8 mouse cellular contexts compared by ENCODE assay signal in the genomic region with DNA sequence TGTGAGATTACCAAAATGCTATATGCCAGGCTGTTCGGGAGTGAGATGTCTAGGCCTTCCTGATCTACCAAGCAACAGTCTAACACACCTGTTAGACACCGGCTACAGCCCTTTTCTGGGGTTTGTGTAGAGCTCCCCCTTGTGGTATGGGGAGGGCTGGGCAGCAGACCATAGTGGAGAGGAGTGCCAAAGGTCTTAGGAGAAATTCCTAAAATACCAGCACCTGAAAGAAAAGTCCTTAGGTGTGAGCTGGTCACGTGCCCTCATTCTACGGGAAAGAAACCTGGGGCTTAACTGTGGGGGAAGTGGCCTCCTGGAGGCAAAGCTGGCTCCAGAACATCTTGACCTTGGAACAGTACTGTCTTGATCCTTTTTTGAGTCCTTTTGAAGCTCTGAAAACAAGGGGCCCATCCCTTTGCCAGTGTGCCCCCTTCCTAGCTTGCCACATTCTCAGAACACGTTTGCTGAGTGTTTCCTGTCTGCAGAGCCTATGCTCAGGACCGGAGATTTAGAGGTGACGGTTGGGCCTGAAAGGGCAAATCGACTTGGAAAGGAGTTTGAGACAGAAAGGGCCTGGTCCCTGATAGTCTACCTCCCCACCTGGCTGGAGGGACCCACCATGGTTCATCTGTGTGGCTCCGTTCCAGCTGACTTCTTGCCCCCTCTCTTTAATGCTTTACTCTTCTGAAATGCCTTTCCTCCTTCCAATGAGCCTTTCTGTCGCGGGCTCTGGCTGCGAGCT. TPM values are rescaled to one million over a fixed set of nuclear protein-coding genes. Genes with fewer than 3 reads are reported as not detected.
DNase-seq lines count a peak whose midpoint lies in the region; ATAC-seq lines count a peak whose summit lies in the region.

No protein-coding gene starts in this region.

- 52% methylated on average over 12 of the region's 12 CpGs for WGBS in forebrain, embryonic 13.5 days
- 51% methylated on average over 12 of the region's 12 CpGs for WGBS in forebrain, embryonic 12.5 days
- 39% methylated on average over 12 of the region's 12 CpGs for WGBS in heart, embryonic 12.5 days

- ATAC-seq in forebrain, embryonic 13.5 days: peak; percentile 41; the same call in 1 of the 2 replicates
- no peak for ATAC-seq in forebrain, embryonic 12.5 days (ENCODE audit: low FRiP score)
- no peak for ATAC-seq in heart, embryonic 12.5 days (ENCODE audit: insufficient number of reproducible peaks, low FRiP score)

- peak; percentile 97 for DNase-seq in R1 (ENCODE audit: low read depth, low spot score)
- peak; percentile 53 to 59 for DNase-seq in cerebellum, postnatal 36 days
- DNase-seq in kidney, postnatal 4 days: peak; percentile 76 to 84
- peak; percentile 83 for DNase-seq in lung, postnatal 25 days (ENCODE audit: low spot score)
- DNase-seq in spleen, postnatal 4 days (ENCODE audit: low spot score in 2 of 2): peak; percentile 55 to 76

- no peak overlapping the region for H3K4me2 ChIP-seq in forebrain, embryonic 13.5 days
- H3K4me2 ChIP-seq in forebrain, embryonic 12.5 days: no peak overlapping the region
- H3K4me2 ChIP-seq in heart, embryonic 12.5 days: no peak overlapping the region

- no peak overlapping the region for H3K4me3 ChIP-seq in forebrain, embryonic 13.5 days
- no peak overlapping the region for H3K4me3 ChIP-seq in forebrain, embryonic 12.5 days (replicated peaks)
- no peak overlapping the region for H3K4me3 ChIP-seq in heart, embryonic 12.5 days

- H3K27me3 ChIP-seq in forebrain, embryonic 13.5 days: no peaks in the 10 kb centered on the region
- no peaks in the 10 kb centered on the region for H3K27me3 ChIP-seq in forebrain, embryonic 12.5 days
- H3K27me3 ChIP-seq in heart, embryonic 12.5 days (replicated peaks): peaks cover 10% of the 10 kb centered on the region; the same call in 1 of the 2 replicates

- H3K9me3 ChIP-seq in forebrain, embryonic 13.5 days (replicated peaks): no peaks in the 10 kb centered on the region
- no peaks in the 10 kb centered on the region for H3K9me3 ChIP-seq in forebrain, embryonic 12.5 days
- H3K9me3 ChIP-seq in heart, embryonic 12.5 days (replicated peaks): no peaks in the 10 kb centered on the region

- no peak overlapping the region for H3K9ac ChIP-seq in forebrain, embryonic 13.5 days
- no peak overlapping the region for H3K9ac ChIP-seq in forebrain, embryonic 12.5 days
- no peak overlapping the region for H3K9ac ChIP-seq in heart, embryonic 12.5 days

- no peaks in the 10 kb centered on the region for H3K36me3 ChIP-seq in forebrain, embryonic 13.5 days (ENCODE audit: poor library complexity, severe bottlenecking)
- H3K36me3 ChIP-seq in forebrain, embryonic 12.5 days (replicated peaks): no peaks in the 10 kb centered on the region
- H3K36me3 ChIP-seq in heart, embryonic 12.5 days: peaks cover 40% of the 10 kb centered on the region

- H3K27ac ChIP-seq in forebrain, embryonic 13.5 days: no peak overlapping the region
- H3K27ac ChIP-seq in forebrain, embryonic 12.5 days: no peak overlapping the region
- H3K27ac ChIP-seq in heart, embryonic 12.5 days (ENCODE audit: poor library complexity, severe bottlenecking): peak overlapping the region; percentile 62

- peaks cover 14% of the 10 kb centered on the region for H3K4me1 ChIP-seq in forebrain, embryonic 13.5 days
- H3K4me1 ChIP-seq in forebrain, embryonic 12.5 days: no peaks in the 10 kb centered on the region; the same call in 1 of the 2 replicates
- peaks cover 12% of the 10 kb centered on the region for H3K4me1 ChIP-seq in heart, embryonic 12.5 days (replicated peaks)

RNA-seq across cellular contexts. Expression of gene Cmtm5, which starts 3.5 kb away (rescaled TPM):
- polyA plus RNA-seq in forebrain, embryonic 13.5 days (2015; fragmentation: Nextera tagmentation; extraction: Ambion mirVana): 0.69 and 0.85 TPM in 2 replicates
- 1.4 and 2.0 TPM in 2 replicates for polyA plus RNA-seq in forebrain, embryonic 12.5 days (2016; fragmentation: Nextera tagmentation; extraction: Ambion mirVana)
- polyA plus RNA-seq in heart, embryonic 12.5 days (2016; fragmentation: Nextera tagmentation; extraction: Ambion mirVana): 0.57 and 0.89 TPM in 2 replicates

RNA-seq across cellular contexts. Expression of gene Il25, which starts 7.1 kb away (rescaled TPM):
- 0.23 and 0.52 TPM in 2 replicates for polyA plus RNA-seq in forebrain, embryonic 13.5 days (2015; fragmentation: Nextera tagmentation; extraction: Ambion mirVana)
- polyA plus RNA-seq in forebrain, embryonic 12.5 days (2016; fragmentation: Nextera tagmentation; extraction: Ambion mirVana): not detected in 2 replicates
- not detected in 2 replicates for polyA plus RNA-seq in heart, embryonic 12.5 days (2016; fragmentation: Nextera tagmentation; extraction: Ambion mirVana)

RNA-seq across cellular contexts. Expression of gene Efs, which starts 13.7 kb away (rescaled TPM):
- polyA plus RNA-seq in forebrain, embryonic 13.5 days (2015; fragmentation: Nextera tagmentation; extraction: Ambion mirVana): 28.2 and 30.5 TPM in 2 replicates
- polyA plus RNA-seq in forebrain, embryonic 12.5 days (2016; fragmentation: Nextera tagmentation; extraction: Ambion mirVana): 36.8 and 37.8 TPM in 2 replicates
- polyA plus RNA-seq in heart, embryonic 12.5 days (2016; fragmentation: Nextera tagmentation; extraction: Ambion mirVana): 15.0 and 16.7 TPM in 2 replicates

RNA-seq across cellular contexts. Expression of gene Slc22a17, which starts 26.7 kb away (rescaled TPM):
- 90.8 and 102 TPM in 2 replicates for polyA plus RNA-seq in forebrain, embryonic 13.5 days (2015; fragmentation: Nextera tagmentation; extraction: Ambion mirVana)
- polyA plus RNA-seq in forebrain, embryonic 12.5 days (2016; fragmentation: Nextera tagmentation; extraction: Ambion mirVana): 93.3 and 97.8 TPM in 2 replicates
- 47.1 and 50.8 TPM in 2 replicates for polyA plus RNA-seq in heart, embryonic 12.5 days (2016; fragmentation: Nextera tagmentation; extraction: Ambion mirVana)

RNA-seq across cellular contexts. Expression of gene Myh6, which starts 27.1 kb away (rescaled TPM):
- polyA plus RNA-seq in forebrain, embryonic 13.5 days (2015; fragmentation: Nextera tagmentation; extraction: Ambion mirVana): 0.32 and 0.91 TPM in 2 replicates
- 1.5 and 1.8 TPM in 2 replicates for polyA plus RNA-seq in forebrain, embryonic 12.5 days (2016; fragmentation: Nextera tagmentation; extraction: Ambion mirVana)
- 2,737 and 2,858 TPM in 2 replicates for polyA plus RNA-seq in heart, embryonic 12.5 days (2016; fragmentation: Nextera tagmentation; extraction: Ambion mirVana)
